Comparison of ENCODE assay signal across 15 mouse cellular contexts in the genomic region with DNA sequence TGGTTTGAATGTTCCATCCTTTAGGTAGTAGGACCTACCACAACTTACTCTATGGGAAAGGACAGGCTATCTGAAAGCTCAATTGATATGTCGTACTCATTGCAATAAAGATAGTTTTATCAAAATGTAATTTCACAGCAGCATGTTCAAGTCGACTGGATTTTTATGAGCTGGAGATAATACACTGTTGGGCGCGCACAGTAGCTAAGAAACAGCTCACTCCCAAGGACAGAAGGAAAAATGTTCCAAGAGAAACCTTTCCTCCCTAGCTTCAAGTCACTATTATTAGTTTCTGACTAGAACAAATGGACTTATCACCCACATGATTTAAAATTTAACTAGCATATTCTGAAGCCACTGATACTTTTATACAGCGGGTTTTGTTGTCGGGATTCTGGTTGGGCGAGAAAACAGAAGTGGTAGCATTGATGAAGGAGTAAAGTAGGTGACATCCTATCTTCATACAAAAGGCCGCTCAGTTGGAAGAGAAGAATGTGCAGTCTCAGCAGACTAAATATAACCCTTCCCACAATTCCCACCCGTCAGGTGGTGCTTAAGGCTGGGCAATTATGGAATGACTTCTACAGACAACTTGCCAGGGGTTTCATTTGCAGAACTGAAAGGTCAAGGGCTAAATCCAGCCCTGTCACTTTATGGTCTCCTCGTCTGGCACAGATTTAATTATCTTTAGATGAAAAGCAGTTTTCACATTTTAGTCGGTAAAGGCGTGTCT. TPM values are rescaled to one million over a fixed set of nuclear protein-coding genes. Genes with fewer than 3 reads are reported as not detected.
DNase-seq lines count a peak whose midpoint lies in the region; ATAC-seq and TF ChIP-seq lines count a peak whose summit lies in the region.
"Had no signal": no experiment of that assay in that cellular context is flagged by ENCODE, and none has a peak within 500 bp of the region (broad histone marks: within the 10 kb centered on the region; RNA-seq: fewer than 3 reads in every experiment).

No protein-coding gene starts in this region.

- peak overlapping the region; percentile 91 for H3K27ac ChIP-seq in gastrocnemius, adult 2 months
- H3K27ac ChIP-seq in ES-E14 (ENCODE audit: insufficient read depth, low read depth, low read length, poor library complexity, severe bottlenecking): no peak overlapping the region
- H3K27ac ChIP-seq in heart, embryonic 13.5 days (replicated peaks): peak overlapping the region; percentile 75
- no peak overlapping the region for H3K27ac ChIP-seq in intestine, postnatal 0 days (ENCODE audit: low read depth, low read length)
- no peak overlapping the region for H3K27ac ChIP-seq in midbrain, embryonic 14.5 days (replicated peaks; ENCODE audit: low read depth, low read length)
- H3K27ac ChIP-seq: hindbrain, embryonic 14.5 days; layer of hippocampus, adult 2 months; liver, embryonic 12.5 days had no signal

- no peak for ATAC-seq in heart, embryonic 13.5 days (ENCODE audit: extremely low read depth, insufficient number of reproducible peaks, low FRiP score, low TSS enrichment)
- 0 out of 2 replicates have a peak, but pooled peaks have one; percentile 18 for ATAC-seq in intestine, postnatal 0 days
- ATAC-seq in midbrain, embryonic 14.5 days (ENCODE audit: low FRiP score, low TSS enrichment): no peak
- ATAC-seq: liver, embryonic 12.5 days had no signal

- 41% methylated on average over 12 of the region's 12 CpGs for WGBS in heart, embryonic 13.5 days
- WGBS in intestine, postnatal 0 days: 35% methylated on average over 12 of the region's 12 CpGs
- 76% methylated on average over 12 of the region's 12 CpGs for WGBS in midbrain, embryonic 14.5 days

- H3K9me3 ChIP-seq in ES-E14 (ENCODE audit: control insufficient read depth, insufficient read depth, low read depth, low read length): no peaks in the 10 kb centered on the region
- H3K9me3 ChIP-seq in heart, embryonic 13.5 days: no peaks in the 10 kb centered on the region
- H3K9me3 ChIP-seq in intestine, postnatal 0 days (ENCODE audit: control insufficient read depth): no peaks in the 10 kb centered on the region
- no peaks in the 10 kb centered on the region for H3K9me3 ChIP-seq in midbrain, embryonic 14.5 days (ENCODE audit: control insufficient read depth, low read length)
- H3K9me3 ChIP-seq: liver, embryonic 12.5 days had no signal

- H3K4me3 ChIP-seq in gastrocnemius, adult 2 months: peak overlapping the region; percentile 80
- no peak overlapping the region for H3K4me3 ChIP-seq in ES-E14 (ENCODE audit: insufficient read depth in 1 of 2, low read depth in 1 of 2, low read length in 2 of 2, poor library complexity in 1 of 2, severe bottlenecking in 1 of 2)
- no peak overlapping the region for H3K4me3 ChIP-seq in heart, embryonic 13.5 days
- 0 out of 2 replicates have a peak overlapping the region, but pooled peaks have one; percentile 0 for H3K4me3 ChIP-seq in intestine, postnatal 0 days (ENCODE audit: low read depth, low read length)
- H3K4me3 ChIP-seq in midbrain, embryonic 14.5 days (replicated peaks; ENCODE audit: low read depth, low read length): no peak overlapping the region
- H3K4me3 ChIP-seq: layer of hippocampus, adult 2 months; liver, embryonic 12.5 days had no signal

- H3K4me1 ChIP-seq in ES-E14 (ENCODE audit: control insufficient read depth in 2 of 2, insufficient read depth in 2 of 2, low read length in 2 of 2, poor library complexity in 1 of 2): no peaks in the 10 kb centered on the region
- peaks cover 38% of the 10 kb centered on the region for H3K4me1 ChIP-seq in heart, embryonic 13.5 days
- H3K4me1 ChIP-seq in intestine, postnatal 0 days (replicated peaks; ENCODE audit: control insufficient read depth, insufficient read depth, low read length): no peaks in the 10 kb centered on the region
- H3K4me1 ChIP-seq in midbrain, embryonic 14.5 days (ENCODE audit: control insufficient read depth, insufficient read depth, low read length): no peaks in the 10 kb centered on the region
- H3K4me1 ChIP-seq: liver, embryonic 12.5 days had no signal

- H3K27me3 ChIP-seq in heart, embryonic 13.5 days (replicated peaks): no peaks in the 10 kb centered on the region
- no peaks in the 10 kb centered on the region for H3K27me3 ChIP-seq in intestine, postnatal 0 days (replicated peaks; ENCODE audit: control insufficient read depth, insufficient read depth, low read length)
- H3K27me3 ChIP-seq in midbrain, embryonic 14.5 days (ENCODE audit: control insufficient read depth, insufficient read depth, low read length): no peaks in the 10 kb centered on the region
- H3K27me3 ChIP-seq: liver, embryonic 12.5 days had no signal

- no peak for TF ChIP-seq CTCF in gastrocnemius, adult 2 months (IDR thresholded peaks at IDR 0.05)
- no peak for TF ChIP-seq CTCF in intestine, postnatal 0 days (IDR thresholded peaks at IDR 0.05; ENCODE audit: low read depth)

- peak; percentile 44 for DNase-seq in gastrocnemius, adult 2 months
- DNase-seq in gastrocnemius, postnatal 4 days (ENCODE audit: low spot score in 2 of 2): no peak
- DNase-seq in ES-E14 (ENCODE audit: low read depth, low spot score): no peak
- no peak for DNase-seq in layer of hippocampus, postnatal 36 days
- no peak for DNase-seq in thymus, postnatal 0 days (ENCODE audit: low spot score)
- no peak for DNase-seq in midbrain, embryonic 14.5 days
- DNase-seq: adrenal gland, postnatal 14 days; cerebellum, adult 9-10 months; right cerebral cortex, postnatal 14 days; thymus, postnatal 36 days had no signal

- H3K4me2 ChIP-seq in heart, embryonic 13.5 days: no peak overlapping the region
- peak overlapping the region; percentile 50 for H3K4me2 ChIP-seq in intestine, postnatal 0 days (replicated peaks; ENCODE audit: low read depth)
- no peak overlapping the region for H3K4me2 ChIP-seq in midbrain, embryonic 14.5 days (ENCODE audit: low read length)
- H3K4me2 ChIP-seq: hindbrain, embryonic 14.5 days; liver, embryonic 12.5 days had no signal

- H3K9ac ChIP-seq in ES-E14 (ENCODE audit: insufficient read depth, low read depth, low read length, poor library complexity, severe bottlenecking): no peak overlapping the region
- no peak overlapping the region for H3K9ac ChIP-seq in heart, embryonic 13.5 days
- no peak overlapping the region for H3K9ac ChIP-seq in intestine, postnatal 0 days (ENCODE audit: low read depth, low read length)
- no peak overlapping the region for H3K9ac ChIP-seq in midbrain, embryonic 14.5 days (replicated peaks; ENCODE audit: low read length)
- H3K9ac ChIP-seq: hindbrain, embryonic 14.5 days; liver, embryonic 12.5 days had no signal

- in situ Hi-C loops in ES-E14 (cut with MboI; ENCODE audit: low sequenced_read_pairs in 2 of 2, unreplicated experiment in 2 of 2): no loop called here

- no peaks in the 10 kb centered on the region for H3K36me3 ChIP-seq in ES-E14 (ENCODE audit: control insufficient read depth, insufficient read depth, low read length, poor library complexity, severe bottlenecking)
- H3K36me3 ChIP-seq in heart, embryonic 13.5 days: no peaks in the 10 kb centered on the region
- no peaks in the 10 kb centered on the region for H3K36me3 ChIP-seq in intestine, postnatal 0 days (ENCODE audit: control insufficient read depth, insufficient read depth)
- no peaks in the 10 kb centered on the region for H3K36me3 ChIP-seq in midbrain, embryonic 14.5 days (ENCODE audit: control insufficient read depth, insufficient read depth, low read length)
- H3K36me3 ChIP-seq: liver, embryonic 12.5 days had no signal

- intact Hi-C loops in gastrocnemius, adult 2 months (cut with DNase I): no loop called here

TF ChIP-seq in ES-E14, 5 proteins besides CTCF, POLR2A, EP300 and RAD21:
- TF ChIP-seq MAFK (IDR thresholded peaks at IDR 0.05; ENCODE audit: insufficient read depth, low read depth, low read length) (peak; percentile 72; the same call in 1 of the 2 replicates), CHD2 (IDR thresholded peaks at IDR 0.05; ENCODE audit: low read depth, low read length) (no peak), ZC3H11A (IDR thresholded peaks at IDR 0.05; ENCODE audit: borderline replicate concordance, low read depth, low read length) (no peak)

RNA-seq across cellular contexts. Expression of a gene that starts 5.4 kb away (rescaled TPM):
- over 10,000 TPM; 14,696 to 24,668 TPM for total RNA-seq in gastrocnemius, adult 2 months (2021)
- over 10,000 TPM; 17,678 to 18,583 TPM for total RNA-seq in gastrocnemius, postnatal 4 days (2021)
- total RNA-seq in ES-E14 (2012; rRNA removed): not detected in 2 replicates
- polyA plus RNA-seq in heart, embryonic 13.5 days (2015; fragmentation: Nextera tagmentation; extraction: Ambion mirVana): 415 and 464 TPM in 2 replicates
- 8.7 and 10.3 TPM in 2 replicates for polyA plus RNA-seq in intestine, postnatal 0 days (2015; fragmentation: Nextera tagmentation; extraction: Ambion mirVana)
- total RNA-seq in layer of hippocampus, postnatal 36 days (2021): under 1 TPM; 0.56 to 0.97 TPM
- 15.3 and 20.8 TPM in 2 replicates for polyA plus RNA-seq in thymus, postnatal 0 days (2015; fragmentation: Nextera tagmentation; extraction: Ambion mirVana)
- 0.30 TPM in 1 of 2 replicates, not detected in the other for polyA plus RNA-seq in midbrain, embryonic 14.5 days (2014; fragmentation: Nextera tagmentation; extraction: Ambion mirVana)

Comparison
In these comparisons a context has a peak if more than half of its experiments do, and no peak if none do; other contexts are left out.
1. H3K27ac ChIP-seq: peak in gastrocnemius, adult 2 months (single experiment) and heart, embryonic 13.5 days (single experiment); none in ES-E14 (single experiment), intestine, postnatal 0 days (single experiment) and midbrain, embryonic 14.5 days (single experiment).
2. H3K4me3 ChIP-seq: peak in gastrocnemius, adult 2 months (single experiment) and intestine, postnatal 0 days (single experiment); none in ES-E14 (0 of 2), heart, embryonic 13.5 days (single experiment) and midbrain, embryonic 14.5 days (single experiment).
3. RNA of a gene that starts 5.4 kb away (total RNA-seq): 14,696 to 24,668 TPM in gastrocnemius, adult 2 months and 17,678 to 18,583 TPM in gastrocnemius, postnatal 4 days; 0.56 to 0.97 TPM in layer of hippocampus, postnatal 36 days and not detected in ES-E14; every median in the first group is over 1,000 times any median in the second.